Mouse (Mus musculus) E14TG2a.4 (cell line): Measurements from ENCODE around the gene AI854703.

Source experiments
- CTCF ChIP-seq: conservative IDR thresholded peaks from 2 replicates; pipeline ENCODE4 v1.5.1; 2014; ENCODE audit warnings: low read length
- NANOG ChIP-seq: IDR thresholded peaks from 2 replicates; pipeline ENCODE4 v1.6.1; 2014; ENCODE audit warnings: borderline replicate concordance, low read length, mixed read lengths
- POU5F1 ChIP-seq: IDR thresholded peaks from 2 replicates; pipeline ENCODE4 v1.6.1; 2014; ENCODE audit warnings: low read length, borderline replicate concordance

- TF ChIP-seq CTCF (no peak), NANOG (no peak), POU5F1 (no peak)
Observed at GRCm38 (mm10) chr6:48648779-48649178, 22.2 kb downstream of the AI854703 start.
